7 mouse cellular contexts compared by ENCODE assay signal in genomic region chr13:108315702-108316486, GRCm38 (mm10). TPM values are rescaled to one million over a fixed set of nuclear protein-coding genes. Genes with fewer than 3 reads are reported as not detected.
DNase-seq lines count a peak whose midpoint lies in the region; ATAC-seq and TF ChIP-seq lines count a peak whose summit lies in the region.

Depdc1b (plus strand) TSS chr13:108316332.

- under 1% methylated on average over 48 of the region's 48 CpGs for WGBS in intestine, postnatal 0 days
- 1% methylated on average over 48 of the region's 48 CpGs for WGBS in midbrain, embryonic 12.5 days
- under 1% methylated on average over 48 of the region's 48 CpGs for WGBS in small intestine, adult 2 months

- TF ChIP-seq POLR2A in small intestine, adult 2 months (IDR thresholded peaks at IDR 0.05; ENCODE audit: low read depth, low read length) = 0 out of 2 replicates have a peak, but pooled peaks have one; percentile 19

- intact Hi-C loops in left cerebral cortex, postnatal 4 days (cut with DNase I) = no loop called here

- H3K9ac ChIP-seq in intestine, postnatal 0 days (ENCODE audit: low read depth, low read length) = peak within 1 kb of the TSS; percentile 48
- peak within 1 kb of the TSS; percentile 75 for H3K9ac ChIP-seq in midbrain, embryonic 12.5 days (replicated peaks)

- peak within 1 kb of the TSS; percentile 41; the same call in 1 of the 2 replicates for H3K27ac ChIP-seq in intestine, postnatal 0 days (ENCODE audit: low read depth, low read length)
- peak within 1 kb of the TSS; percentile 70 for H3K27ac ChIP-seq in midbrain, embryonic 12.5 days (replicated peaks)
- peak within 1 kb of the TSS; percentile 93 for H3K27ac ChIP-seq in small intestine, adult 2 months (ENCODE audit: insufficient read depth, low read depth, low read length)

- no peaks in the 10 kb centered on the region for H3K36me3 ChIP-seq in intestine, postnatal 0 days (ENCODE audit: control insufficient read depth, insufficient read depth)
- H3K36me3 ChIP-seq in midbrain, embryonic 12.5 days = no peaks in the 10 kb centered on the region
- no peaks in the 10 kb centered on the region for H3K36me3 ChIP-seq in small intestine, adult 2 months (ENCODE audit: control insufficient read depth, insufficient read depth, low read length)

- peak; percentile 97 for DNase-seq in adrenal gland, adult 2 months
- peak; percentile 86 for DNase-seq in embryo, embryonic 11.5 days (ENCODE audit: low read depth, low spot score)
- DNase-seq in gastrocnemius, postnatal 4 days (ENCODE audit: low spot score in 2 of 2) = peak; percentile 92 to 97
- peak; percentile 96 for DNase-seq in left cerebral cortex, postnatal 4 days

- H3K4me3 ChIP-seq in intestine, postnatal 0 days (ENCODE audit: low read depth, low read length) = peak within 1 kb of the TSS; percentile 78
- peak within 1 kb of the TSS; percentile 86 for H3K4me3 ChIP-seq in midbrain, embryonic 12.5 days
- peak within 1 kb of the TSS; percentile 97 for H3K4me3 ChIP-seq in small intestine, adult 2 months (ENCODE audit: low read depth, low read length)

- no peaks in the 10 kb centered on the region for H3K27me3 ChIP-seq in intestine, postnatal 0 days (replicated peaks; ENCODE audit: control insufficient read depth, insufficient read depth, low read length)
- no peaks in the 10 kb centered on the region for H3K27me3 ChIP-seq in midbrain, embryonic 12.5 days
- no peaks in the 10 kb centered on the region for H3K27me3 ChIP-seq in small intestine, adult 2 months (ENCODE audit: control insufficient read depth, insufficient read depth, low read length)

- H3K4me2 ChIP-seq in intestine, postnatal 0 days (replicated peaks; ENCODE audit: low read depth) = peak within 1 kb of the TSS; percentile 99
- peak within 1 kb of the TSS; percentile 89 for H3K4me2 ChIP-seq in midbrain, embryonic 12.5 days (replicated peaks)

- no peaks in the 10 kb centered on the region for H3K4me1 ChIP-seq in intestine, postnatal 0 days (replicated peaks; ENCODE audit: control insufficient read depth, insufficient read depth, low read length)
- H3K4me1 ChIP-seq in midbrain, embryonic 12.5 days = peaks cover 15% of the 10 kb centered on the region
- no peaks in the 10 kb centered on the region; the same call in 1 of the 2 replicates for H3K4me1 ChIP-seq in small intestine, adult 2 months (ENCODE audit: control insufficient read depth, insufficient read depth, insufficient read length, low read length)

- TF ChIP-seq CTCF in intestine, postnatal 0 days (IDR thresholded peaks at IDR 0.05; ENCODE audit: low read depth) = peak; percentile 27
- TF ChIP-seq CTCF in small intestine, adult 2 months (IDR thresholded peaks at IDR 0.05; ENCODE audit: extremely low read depth, insufficient read length, insufficient replicate concordance, low read depth, low read length) = no peak

- no peaks in the 10 kb centered on the region for H3K9me3 ChIP-seq in intestine, postnatal 0 days (ENCODE audit: control insufficient read depth)
- no peaks in the 10 kb centered on the region for H3K9me3 ChIP-seq in midbrain, embryonic 12.5 days

- peak; percentile 97 for ATAC-seq in intestine, postnatal 0 days
- ATAC-seq in midbrain, embryonic 12.5 days (ENCODE audit: low FRiP score, low read depth) = peak; percentile 99

RNA-seq across cellular contexts. Expression of gene Depdc1b, which starts in this region (rescaled TPM):
- total RNA-seq in adrenal gland, adult 2 months (2021) = under 1 TPM; 0.46 to 0.83 TPM
- polyA plus RNA-seq in adrenal gland, adult 2 months (2012; rRNA removed) = 0.08 TPM in 1 of 2 replicates, not detected in the other
- 1 to 10 TPM; 3.6 to 4.2 TPM for total RNA-seq in gastrocnemius, postnatal 4 days (2021)
- polyA plus RNA-seq in intestine, postnatal 0 days (2015; fragmentation: Nextera tagmentation; extraction: Ambion mirVana) = 1.3 and 1.6 TPM in 2 replicates
- 1 to 10 TPM; 1.9 to 2.0 TPM for total RNA-seq in left cerebral cortex, postnatal 4 days (2021)
- 13.9 and 15.2 TPM in 2 replicates for polyA plus RNA-seq in midbrain, embryonic 12.5 days (2016; fragmentation: Nextera tagmentation; extraction: Ambion mirVana)
- polyA plus RNA-seq in small intestine, adult 2 months (2012; rRNA removed) = 0.47 and 0.82 TPM in 2 replicates

Comparison
In these comparisons a context has a peak if more than half of its experiments do, and no peak if none do; other contexts are left out.
1. Peak in every context shown above with its lines: DNase-seq, ATAC-seq, H3K4me3 ChIP-seq and H3K27ac ChIP-seq.
2. Peak in DNase-seq in adrenal gland, adult 2 months; RNA of the gene not detected or under 1 TPM.
3. H3K27ac ChIP-seq: peak in every context shown above with its lines; median percentile 93 in small intestine, adult 2 months; 70 in midbrain, embryonic 12.5 days; 41 in intestine, postnatal 0 days.